Mouse (Mus musculus): ENCODE measurements around the gene Erbin.

DNA sequence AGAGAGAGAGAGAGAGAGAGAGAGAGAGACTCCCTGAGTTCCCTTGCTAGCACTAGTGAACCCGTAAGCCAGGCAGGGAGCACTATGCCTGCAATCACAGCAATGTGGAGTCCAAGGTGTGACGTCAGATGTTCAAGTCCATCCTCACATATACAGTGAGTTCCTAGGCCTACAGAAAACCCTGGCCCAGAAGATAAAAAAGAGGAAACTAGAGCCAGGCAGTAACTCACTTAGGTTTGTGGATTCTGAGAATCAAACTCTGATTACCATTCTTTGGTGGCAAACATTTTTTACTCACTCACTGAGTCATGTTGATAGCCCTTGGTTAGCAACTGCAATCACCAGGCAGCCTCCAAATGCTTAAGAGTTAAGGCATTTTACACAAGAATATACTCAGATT is 72.7 kb downstream of the Erbin start:
- TF ChIP-seq CTCF (IDR thresholded peaks at IDR 0.05; ENCODE audit: control insufficient read depth, insufficient read depth, insufficient replicate concordance, low read depth, low read length) (no peak), POLR2A (IDR thresholded peaks at IDR 0.05; ENCODE audit: control insufficient read depth, low read depth, low read length) (no peak)

Measured in testis, adult 2 months (tissue).